11 mouse cellular contexts compared by ENCODE assay signal in the genomic region with DNA sequence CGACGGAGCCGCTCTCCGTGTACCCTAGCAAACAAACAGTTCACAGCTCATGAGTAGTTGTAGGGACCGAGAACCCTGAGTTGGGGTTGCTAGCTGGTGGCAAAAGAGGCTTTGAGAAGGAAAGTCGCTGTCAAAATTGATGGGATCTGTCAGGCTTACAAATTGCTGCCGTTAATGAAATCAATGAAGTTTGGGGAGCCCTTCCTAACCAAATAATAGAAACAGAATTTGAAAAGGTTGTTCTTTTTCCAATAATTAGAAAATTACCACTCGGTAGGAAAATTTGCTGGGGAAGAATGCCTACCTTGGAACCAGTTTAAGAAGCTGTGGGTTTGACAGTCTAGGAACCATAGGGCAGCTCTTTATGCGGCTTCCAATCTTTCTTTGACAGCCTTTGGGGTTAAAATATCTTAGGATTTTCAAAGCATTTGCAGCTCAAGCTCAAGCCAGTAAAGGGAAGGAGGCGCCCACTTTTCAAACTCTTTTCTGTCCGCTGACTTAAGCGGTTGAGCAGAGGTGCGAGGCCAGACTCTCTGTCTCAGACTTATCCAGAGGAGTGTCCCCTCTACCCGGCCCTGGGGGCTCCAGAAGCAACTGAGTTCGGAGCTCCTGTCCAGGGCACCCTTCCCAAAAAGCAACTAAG. TPM values are rescaled to one million over a fixed set of nuclear protein-coding genes. Genes with fewer than 3 reads are reported as not detected.
DNase-seq lines count a peak whose midpoint lies in the region; ATAC-seq and TF ChIP-seq lines count a peak whose summit lies in the region.
"Had no signal": no experiment of that assay in that cellular context is flagged by ENCODE, and none has a peak within 500 bp of the region (broad histone marks: within the 10 kb centered on the region; RNA-seq: fewer than 3 reads in every experiment).

No protein-coding gene starts in this region.

- no peak for TF ChIP-seq CTCF in bone marrow macrophage, adult 2 months (IDR thresholded peaks at IDR 0.05; ENCODE audit: low read depth, low read length)

- peak overlapping the region; percentile 14; the same call in 1 of the 2 replicates for H3K4me3 ChIP-seq in heart, embryonic 16.5 days (ENCODE audit: low read length)
- H3K4me3 ChIP-seq in bone marrow macrophage, adult 2 months (ENCODE audit: insufficient read depth, low read length) = peak overlapping the region; percentile 2; the same call in 1 of the 2 replicates
- peak overlapping the region; percentile 28 for H3K4me3 ChIP-seq in hindbrain, embryonic 11.5 days (ENCODE audit: low read depth, low read length)

- 3% methylated on average over 15 of the region's 15 CpGs for WGBS in heart, embryonic 16.5 days
- 2% methylated on average over 15 of the region's 15 CpGs for WGBS in hindbrain, embryonic 11.5 days

- no peak for ATAC-seq in heart, embryonic 16.5 days (replicated peaks; ENCODE audit: extremely low read depth, insufficient read depth, low FRiP score)
- no peak for ATAC-seq in hindbrain, embryonic 11.5 days (ENCODE audit: low FRiP score)

- intact Hi-C loops in heart, postnatal 36 days (cut with DNase I) = no loop called here

- no peak for DNase-seq in heart, postnatal 36 days
- DNase-seq in hindbrain, embryonic 11.5 days (ENCODE audit: low spot score) = peak; percentile 70
- DNase-seq in mesoderm, embryonic 11.5 days (ENCODE audit: low read depth, low spot score) = peak; percentile 37
- no peak for DNase-seq in layer of hippocampus, adult 8-10 months (ENCODE audit: low spot score in 2 of 2)
- no peak for DNase-seq in layer of hippocampus, adult 11-12 months (ENCODE audit: low spot score)
- DNase-seq in urinary bladder, postnatal 10 days (ENCODE audit: low spot score) = no peak

- H3K4me2 ChIP-seq in heart, embryonic 16.5 days (ENCODE audit: low read depth, low read length) = peak overlapping the region; percentile 12
- H3K4me2 ChIP-seq in hindbrain, embryonic 11.5 days (replicated peaks; ENCODE audit: low read depth, low read length) = no peak overlapping the region

- H3K36me3 ChIP-seq in heart, embryonic 16.5 days (ENCODE audit: control insufficient read depth, insufficient read depth) = no peaks in the 10 kb centered on the region
- H3K36me3 ChIP-seq in hindbrain, embryonic 11.5 days (ENCODE audit: control insufficient read depth, insufficient read depth, low read length) = no peaks in the 10 kb centered on the region

- no peak overlapping the region for H3K9ac ChIP-seq in heart, embryonic 16.5 days (ENCODE audit: low read length)
- peak overlapping the region; percentile 49 for H3K9ac ChIP-seq in hindbrain, embryonic 11.5 days (ENCODE audit: low read depth, low read length)

- peaks cover 85% of the 10 kb centered on the region for H3K27me3 ChIP-seq in heart, embryonic 16.5 days (ENCODE audit: control insufficient read depth, insufficient read depth, low read length)
- peaks cover 91% of the 10 kb centered on the region for H3K27me3 ChIP-seq in hindbrain, embryonic 11.5 days (ENCODE audit: control insufficient read depth, insufficient read depth, low read length)

- no peak for TF ChIP-seq POLR2A in bone marrow macrophage, adult 2 months (IDR thresholded peaks at IDR 0.05; ENCODE audit: borderline replicate concordance, low read depth, low read length)

- H3K27ac ChIP-seq in heart, embryonic 16.5 days (ENCODE audit: low read length) = no peak overlapping the region
- no peak overlapping the region for H3K27ac ChIP-seq in bone marrow macrophage, adult 2 months (ENCODE audit: insufficient read depth, low read depth, low read length)
- H3K27ac ChIP-seq in hindbrain, embryonic 11.5 days (ENCODE audit: low read depth, low read length) = peak overlapping the region; percentile 58

- H3K9me3 ChIP-seq in heart, embryonic 16.5 days (replicated peaks; ENCODE audit: control insufficient read depth, low read length) = no peaks in the 10 kb centered on the region
- no peaks in the 10 kb centered on the region for H3K9me3 ChIP-seq in hindbrain, embryonic 11.5 days (ENCODE audit: control insufficient read depth, low read length)

- H3K4me1 ChIP-seq in heart, embryonic 16.5 days (ENCODE audit: control insufficient read depth, insufficient read depth, low read length) = peaks cover 16% of the 10 kb centered on the region
- H3K4me1 ChIP-seq in bone marrow macrophage, adult 2 months (ENCODE audit: control insufficient read depth, insufficient read depth, low read length) = no peaks in the 10 kb centered on the region
- H3K4me1 ChIP-seq in hindbrain, embryonic 11.5 days (replicated peaks; ENCODE audit: control insufficient read depth, insufficient read depth, low read length) = peaks cover 8% of the 10 kb centered on the region; the same call in 1 of the 2 replicates

RNA-seq across cellular contexts. Expression of gene Evx2, which starts 1.2 kb away (rescaled TPM):
- polyA plus RNA-seq in heart, embryonic 16.5 days (2015; fragmentation: Nextera tagmentation; extraction: Ambion mirVana) = not detected in 2 replicates
- total RNA-seq in heart, postnatal 36 days (2021) = not detected
- not detected in 2 replicates for polyA plus RNA-seq in bone marrow macrophage, adult 2 months (2012; ENCODE audit: insufficient read depth, insufficient read length, missing spikeins)
- 1.6 and 2.4 TPM in 2 replicates for polyA plus RNA-seq in hindbrain, embryonic 11.5 days (2014; fragmentation: Nextera tagmentation; extraction: Ambion mirVana)
- not detected for total RNA-seq in layer of hippocampus, adult 8-10 months (2022)
- total RNA-seq: heart, adult 18-20 months; MEL had no signal

RNA-seq across cellular contexts. Expression of gene Hoxd13, which starts 10.0 kb away (rescaled TPM):
- not detected in 2 replicates for polyA plus RNA-seq in heart, embryonic 16.5 days (2015; fragmentation: Nextera tagmentation; extraction: Ambion mirVana)
- total RNA-seq in heart, postnatal 36 days (2021) = not detected
- not detected in 2 replicates for polyA plus RNA-seq in bone marrow macrophage, adult 2 months (2012; ENCODE audit: insufficient read depth, insufficient read length, missing spikeins)
- polyA plus RNA-seq in hindbrain, embryonic 11.5 days (2014; fragmentation: Nextera tagmentation; extraction: Ambion mirVana) = 0.15 TPM in 1 of 2 replicates, not detected in the other
- not detected for total RNA-seq in layer of hippocampus, adult 8-10 months (2022)
- total RNA-seq: heart, adult 18-20 months; MEL had no signal

RNA-seq across cellular contexts. Expression of gene Hoxd12, which starts 16.7 kb away (rescaled TPM):
- polyA plus RNA-seq in heart, embryonic 16.5 days (2015; fragmentation: Nextera tagmentation; extraction: Ambion mirVana) = not detected in 2 replicates
- total RNA-seq in heart, postnatal 36 days (2021) = not detected
- polyA plus RNA-seq in bone marrow macrophage, adult 2 months (2012; ENCODE audit: insufficient read depth, insufficient read length, missing spikeins) = not detected in 2 replicates
- not detected in 2 replicates for polyA plus RNA-seq in hindbrain, embryonic 11.5 days (2014; fragmentation: Nextera tagmentation; extraction: Ambion mirVana)
- not detected for total RNA-seq in layer of hippocampus, adult 8-10 months (2022)
- total RNA-seq: heart, adult 18-20 months; MEL had no signal
- polyA plus RNA-seq: cerebellum, adult 2 months had no signal

RNA-seq across cellular contexts. Expression of gene Hoxd11, which starts 21.2 kb away (rescaled TPM):
- not detected in 2 replicates for polyA plus RNA-seq in heart, embryonic 16.5 days (2015; fragmentation: Nextera tagmentation; extraction: Ambion mirVana)
- total RNA-seq in heart, postnatal 36 days (2021) = not detected
- not detected in 2 replicates for polyA plus RNA-seq in bone marrow macrophage, adult 2 months (2012; ENCODE audit: insufficient read depth, insufficient read length, missing spikeins)
- not detected in 2 replicates for polyA plus RNA-seq in hindbrain, embryonic 11.5 days (2014; fragmentation: Nextera tagmentation; extraction: Ambion mirVana)
- not detected for total RNA-seq in layer of hippocampus, adult 8-10 months (2022)
- total RNA-seq: heart, adult 18-20 months; MEL had no signal
- polyA plus RNA-seq: cerebellum, adult 2 months had no signal

RNA-seq across cellular contexts. Expression of gene Hoxd10, which starts 33.6 kb away (rescaled TPM):
- polyA plus RNA-seq in heart, embryonic 16.5 days (2015; fragmentation: Nextera tagmentation; extraction: Ambion mirVana) = not detected in 2 replicates
- under 1 TPM in 1 of 2 experiments, not detected in 1; 0.22 TPM for total RNA-seq in heart, postnatal 36 days (2021)
- polyA plus RNA-seq in bone marrow macrophage, adult 2 months (2012; ENCODE audit: insufficient read depth, insufficient read length, missing spikeins) = not detected in 2 replicates
- polyA plus RNA-seq in hindbrain, embryonic 11.5 days (2014; fragmentation: Nextera tagmentation; extraction: Ambion mirVana) = 0.13 TPM in 1 of 2 replicates, not detected in the other
- total RNA-seq in layer of hippocampus, adult 8-10 months (2022) = not detected
- total RNA-seq: heart, adult 18-20 months; MEL had no signal
- polyA plus RNA-seq: cerebellum, adult 2 months had no signal

Comparison
In these comparisons a context has a peak if more than half of its experiments do, and no peak if none do; other contexts are left out.
1. DNase-seq: peak in hindbrain, embryonic 11.5 days (single experiment) and mesoderm, embryonic 11.5 days (single experiment); none in heart, postnatal 36 days (0 of 2), layer of hippocampus, adult 8-10 months (0 of 2), layer of hippocampus, adult 11-12 months (single experiment) and urinary bladder, postnatal 10 days (single experiment).
2. Peak in every context shown above with its lines, with median percentiles within 50 percentile points of each other: H3K4me3 ChIP-seq.